Mouse (Mus musculus) cerebellum, adult 11 months (tissue): ENCODE results near the gene Slc7a6.

Source experiments
- DNase-seq: peaks from one replicate; pipeline ENCODE4 v3.0.0; 2022

The Slc7a6 gene

DNA sequence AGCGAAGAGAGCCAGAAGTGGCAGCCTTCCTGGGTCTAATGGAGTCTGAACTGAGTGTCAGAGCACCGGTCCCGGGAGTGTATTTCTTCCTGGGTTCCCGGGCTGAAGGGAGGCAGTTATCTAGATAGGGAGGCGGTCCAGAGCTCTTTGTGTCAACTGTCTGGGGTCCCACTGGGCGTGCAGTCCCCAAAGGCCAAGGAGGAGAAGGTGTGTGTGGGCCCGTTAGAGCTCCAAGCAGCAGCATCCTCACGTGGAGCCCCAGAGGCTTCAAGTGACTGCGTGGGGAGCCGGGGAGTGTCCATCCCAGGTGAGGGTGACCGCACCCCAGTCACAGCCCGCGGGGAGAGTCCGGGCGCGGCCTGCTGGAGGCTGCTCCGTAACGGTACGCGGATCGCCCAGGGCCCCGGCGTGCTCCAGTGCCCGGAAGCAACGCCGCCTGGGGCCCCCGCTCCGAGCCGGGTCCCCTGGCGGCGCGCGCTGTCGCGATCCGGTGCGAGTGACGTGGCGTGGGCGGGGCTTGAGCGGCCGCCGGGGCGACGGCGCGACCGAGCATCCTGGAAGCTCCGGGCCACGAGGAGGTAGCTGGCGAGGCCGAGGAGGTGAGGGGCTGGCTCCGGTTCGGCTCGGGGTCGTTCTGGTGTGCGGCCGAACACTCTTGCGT lies at the start of gene Slc7a6:
Slc7a6 (plus strand) TSS at position 502 of the 661 bp plus-strand sequence.
- peak; percentile 83 for DNase-seq

DNA sequence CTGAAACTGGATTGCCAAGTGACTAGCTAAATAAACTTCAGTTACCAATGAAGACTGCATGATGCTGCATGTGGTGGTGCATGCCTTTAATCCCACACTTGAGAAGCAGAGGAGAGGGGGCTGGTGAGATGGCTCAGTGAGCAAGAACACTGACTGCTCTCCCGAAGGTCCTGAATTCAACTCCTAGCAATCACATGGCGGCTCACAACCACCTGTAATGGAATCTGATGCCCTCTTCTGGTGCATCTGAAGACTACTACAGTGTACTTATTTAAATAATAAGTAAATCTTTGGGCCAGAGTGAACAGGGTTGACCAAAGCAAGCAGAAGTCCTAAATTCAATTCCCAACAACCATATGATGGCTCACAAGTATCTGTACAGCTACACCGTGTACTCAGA lies 45.2 kb upstream of the Slc7a6 start:
- no peak for DNase-seq

DNA sequence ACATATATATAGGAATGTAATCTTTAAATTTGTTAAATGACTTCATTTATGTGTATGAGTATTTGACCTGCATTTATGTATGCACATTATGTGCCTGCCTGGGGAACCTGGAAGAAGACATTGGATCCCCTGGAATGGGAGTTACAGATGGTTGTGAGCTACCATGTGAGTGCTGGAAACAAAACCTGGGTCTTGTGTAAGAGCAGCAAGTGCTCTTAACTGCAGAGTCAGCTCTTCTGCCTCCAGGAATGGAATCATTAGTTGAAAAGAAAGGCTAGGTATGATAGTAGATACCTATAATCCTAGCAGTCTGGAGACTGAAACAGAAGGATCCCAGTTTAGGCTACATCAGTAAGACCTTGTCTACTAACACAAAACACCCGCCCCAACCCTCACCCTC lies 42.6 kb upstream of the Slc7a6 start:
- no peak for DNase-seq

DNA sequence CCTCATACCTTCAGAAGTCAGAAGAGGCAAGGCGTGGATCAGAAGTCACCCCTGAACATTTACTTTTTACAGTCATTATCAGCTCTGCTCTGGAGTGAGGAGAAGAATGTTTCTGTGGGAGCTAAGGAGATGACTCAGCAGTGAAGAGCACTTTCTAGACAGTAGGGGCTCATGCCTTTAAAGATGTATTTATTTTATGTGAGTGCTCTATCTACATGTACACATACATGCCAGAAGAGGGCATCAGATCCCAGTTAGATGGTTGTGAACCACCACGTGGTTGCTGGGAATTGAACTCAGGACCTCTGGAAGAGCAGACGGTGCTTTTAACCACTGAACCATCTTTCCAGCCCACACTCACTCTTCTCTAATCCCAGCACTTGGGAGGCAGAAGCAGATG lies 41.6 kb upstream of the Slc7a6 start:
- DNase-seq, result no peak

DNA sequence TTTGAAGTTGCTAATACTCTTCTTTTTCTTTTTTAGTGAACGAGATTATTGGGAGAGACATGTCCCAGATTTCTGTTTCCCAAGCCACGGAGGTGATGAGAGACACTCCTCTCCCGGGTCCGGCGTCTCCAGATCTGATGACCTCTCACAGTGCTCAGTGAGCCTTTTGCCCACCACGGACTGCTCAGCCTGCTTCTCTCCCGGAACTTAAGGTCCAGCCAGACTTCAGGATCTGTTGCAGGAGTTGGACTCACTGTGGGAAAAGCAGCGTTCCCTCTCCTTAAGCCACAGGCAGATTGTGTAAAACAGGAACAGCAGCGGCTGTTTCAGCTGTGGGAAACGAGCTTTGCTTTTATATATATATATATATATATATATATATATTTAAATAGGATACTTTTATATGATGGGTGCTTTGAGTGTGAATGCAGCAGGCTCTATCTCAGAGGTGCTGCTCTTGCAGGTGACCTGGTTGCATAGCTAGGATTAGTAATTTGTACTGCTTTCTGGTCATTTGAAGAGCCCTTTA lies 40.7 kb upstream of the Slc7a6 start:
- no peak for DNase-seq

DNA sequence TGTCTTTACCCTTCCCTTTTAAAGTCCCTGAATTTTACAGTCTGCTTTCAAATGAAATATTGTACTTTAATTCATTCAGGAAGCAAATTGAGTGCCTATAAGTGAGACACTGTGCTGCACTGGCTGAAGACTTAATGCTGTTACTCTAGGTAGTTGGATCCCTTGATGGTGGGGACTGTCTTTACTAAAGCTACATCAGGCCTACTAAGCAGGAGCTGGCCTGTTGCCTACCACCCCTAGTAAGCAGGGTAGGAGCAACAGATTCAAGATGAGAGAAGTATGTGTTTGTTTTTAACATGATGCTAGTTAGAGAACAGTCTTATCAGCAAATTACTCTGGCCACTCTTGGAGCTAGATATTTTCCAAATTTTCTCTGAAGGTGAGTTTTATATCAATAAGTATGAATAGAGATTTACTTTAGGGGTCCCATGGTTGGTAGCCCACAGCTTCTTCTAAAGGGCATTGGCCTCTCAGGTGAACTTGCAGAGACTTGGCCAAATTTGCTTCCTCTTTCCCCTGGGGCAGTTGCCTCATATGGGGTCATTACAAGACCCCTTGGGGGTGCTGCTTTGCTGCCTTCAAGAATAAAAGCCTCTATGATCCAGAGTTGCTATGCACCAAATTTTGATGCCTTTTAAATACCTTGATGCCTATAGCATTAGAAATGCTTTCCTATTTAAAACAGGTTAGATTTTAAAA lies 39.3 kb upstream of the Slc7a6 start:
- DNase-seq, result no peak

DNA sequence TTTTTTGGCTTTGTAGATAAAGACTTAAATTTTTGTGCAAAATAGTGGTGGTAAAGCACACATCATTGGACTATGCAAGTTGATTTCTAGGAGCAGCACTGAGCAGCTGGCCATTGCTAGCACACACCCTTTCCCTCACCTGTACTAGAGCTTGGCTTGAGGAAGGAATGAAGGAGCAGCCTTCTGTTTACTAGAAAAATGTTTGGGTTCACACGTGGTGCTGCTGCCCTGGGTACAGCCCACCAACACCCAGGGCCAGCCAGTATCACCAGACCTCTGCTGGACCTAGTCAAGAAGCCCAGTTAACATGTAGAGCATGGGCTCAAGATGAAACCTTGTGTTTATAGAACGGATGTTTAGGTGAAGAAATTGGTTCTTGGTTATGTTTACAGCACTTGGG lies 38.7 kb upstream of the Slc7a6 start:
- no peak for DNase-seq

DNA sequence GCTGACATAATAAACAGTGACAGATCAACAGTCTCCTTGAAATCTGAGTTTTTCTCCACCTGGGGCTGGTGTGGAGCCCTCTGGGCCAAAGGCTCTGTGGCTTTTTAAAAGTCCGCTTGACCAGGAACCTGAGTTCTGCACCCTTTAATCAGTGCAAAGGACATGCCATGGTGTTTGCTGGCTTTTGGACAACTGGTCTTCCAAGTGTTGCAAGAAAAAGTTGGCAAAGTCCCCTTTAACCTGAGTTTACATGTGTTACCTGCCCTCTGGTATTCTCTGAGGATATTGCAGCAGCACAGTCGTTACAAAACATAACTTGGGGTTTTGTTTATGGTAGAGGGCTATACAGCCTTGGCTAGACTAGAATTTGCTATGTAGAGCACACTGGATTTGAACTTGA lies 38.2 kb upstream of the Slc7a6 start:
- DNase-seq, result no peak

DNA sequence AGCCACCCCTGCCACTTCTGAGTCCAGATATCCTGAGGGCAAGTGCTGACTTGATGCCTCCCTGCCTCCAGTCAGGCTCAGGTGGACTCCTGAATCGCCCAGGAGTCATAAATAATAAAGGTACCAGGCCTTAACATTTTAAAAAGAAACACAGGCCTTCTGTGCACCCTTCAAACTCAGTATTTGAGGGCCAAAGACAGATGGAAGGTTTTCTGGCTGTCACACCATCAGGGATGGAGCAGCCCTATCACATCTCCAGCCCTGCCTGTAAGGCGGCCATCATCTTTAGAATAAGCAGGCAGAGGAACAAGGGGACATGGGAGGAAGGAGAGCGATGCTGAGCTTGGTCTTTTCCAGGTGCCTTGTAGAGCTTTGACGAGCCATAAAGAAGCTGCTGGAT lies 37.6 kb upstream of the Slc7a6 start:
- no peak for DNase-seq

DNA sequence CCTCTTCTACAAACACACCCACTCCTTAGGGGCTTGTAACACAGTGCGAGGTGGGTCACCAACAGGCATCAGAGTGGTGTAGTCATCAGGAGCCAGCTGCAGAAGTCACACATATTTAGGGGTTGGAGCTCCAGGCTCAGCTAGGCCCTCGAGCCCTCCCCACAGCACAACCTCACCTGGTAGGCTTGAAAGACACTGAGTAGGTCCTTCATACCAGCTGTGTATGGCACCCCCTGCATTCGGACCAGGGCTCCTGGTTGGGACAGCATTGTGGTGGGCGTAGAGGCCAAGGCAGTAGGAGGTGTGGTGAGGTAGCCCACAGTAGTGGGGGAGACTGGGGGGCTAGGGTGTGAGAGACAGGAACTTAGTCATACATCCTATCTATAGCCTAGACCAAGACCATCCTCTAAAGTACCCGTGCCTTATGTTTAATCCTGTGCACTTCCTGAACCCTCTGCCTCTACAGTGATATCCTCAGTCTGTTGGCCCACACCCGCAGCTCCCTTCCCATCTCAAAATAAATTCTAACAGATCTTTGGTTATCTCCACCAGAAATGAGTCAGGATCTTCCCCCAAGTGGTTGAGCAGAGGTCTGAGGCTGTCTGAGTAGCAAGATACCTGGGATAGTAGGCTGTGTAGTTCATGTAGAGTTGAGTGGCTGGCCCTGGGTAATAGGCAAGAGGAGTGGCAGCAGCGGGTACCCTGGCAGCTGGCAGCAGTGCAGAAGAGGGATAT lies 37.0 kb upstream of the Slc7a6 start:
- DNase-seq, result no peak

DNA sequence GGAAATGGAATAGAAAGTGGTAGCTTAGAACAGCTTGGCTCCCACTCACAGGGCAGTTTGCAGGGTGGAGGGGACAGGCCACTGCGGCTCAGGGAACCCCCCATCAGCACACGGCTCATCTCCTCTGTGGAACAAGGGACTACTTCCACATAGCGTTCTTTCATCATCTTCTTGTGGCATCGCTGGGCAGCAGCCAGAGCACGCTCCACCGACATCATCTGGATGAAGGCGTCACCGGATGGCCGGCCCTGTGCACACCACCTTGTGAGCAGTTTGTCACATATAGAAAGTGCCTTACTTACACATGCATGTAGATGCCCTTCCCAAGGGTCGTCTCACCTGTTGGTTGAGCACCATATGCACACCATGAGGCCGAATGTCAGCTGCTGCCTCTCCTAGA lies 36.3 kb upstream of the Slc7a6 start:
- DNase-seq, result no peak

DNA sequence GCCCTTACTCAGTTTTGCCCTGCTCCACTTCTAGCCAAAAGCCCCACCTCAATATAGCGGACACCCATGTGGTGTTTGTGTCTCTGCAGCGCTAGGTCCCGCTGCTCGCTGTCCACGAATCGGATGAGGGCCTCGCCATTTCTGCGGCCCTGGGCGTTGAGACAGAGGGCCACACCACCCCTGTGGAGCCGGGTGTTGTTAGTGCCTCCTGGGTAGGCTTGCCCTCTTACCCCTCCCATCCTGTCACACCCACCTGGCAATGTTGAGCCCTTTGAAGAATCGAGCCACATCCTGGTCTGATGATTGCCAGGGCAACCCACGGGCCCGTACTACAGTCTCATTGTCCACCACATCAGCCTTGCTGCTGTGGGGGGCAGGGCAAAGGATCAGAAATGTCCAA lies 35.1 kb upstream of the Slc7a6 start:
- DNase-seq, result no peak

DNA sequence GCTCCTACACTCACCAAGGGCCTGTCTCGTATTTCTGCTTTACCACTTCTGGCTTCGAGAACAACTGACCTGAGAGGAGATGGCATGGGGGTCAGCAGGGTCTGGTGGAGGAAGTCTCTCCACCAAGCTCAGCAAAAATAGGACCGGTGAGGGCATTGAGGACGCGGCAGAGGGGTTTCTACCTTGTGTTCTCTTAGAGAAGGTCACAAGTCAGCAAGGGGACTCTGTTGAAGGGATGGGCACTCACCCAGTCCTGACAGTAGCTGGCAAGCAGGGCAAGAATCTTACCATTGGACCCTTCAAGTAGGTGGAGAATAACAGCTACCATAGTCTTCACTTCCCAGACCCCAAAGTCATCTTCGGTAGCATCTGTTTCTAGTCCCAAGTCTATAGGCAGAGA lies 34.7 kb upstream of the Slc7a6 start:
- no peak for DNase-seq

DNA sequence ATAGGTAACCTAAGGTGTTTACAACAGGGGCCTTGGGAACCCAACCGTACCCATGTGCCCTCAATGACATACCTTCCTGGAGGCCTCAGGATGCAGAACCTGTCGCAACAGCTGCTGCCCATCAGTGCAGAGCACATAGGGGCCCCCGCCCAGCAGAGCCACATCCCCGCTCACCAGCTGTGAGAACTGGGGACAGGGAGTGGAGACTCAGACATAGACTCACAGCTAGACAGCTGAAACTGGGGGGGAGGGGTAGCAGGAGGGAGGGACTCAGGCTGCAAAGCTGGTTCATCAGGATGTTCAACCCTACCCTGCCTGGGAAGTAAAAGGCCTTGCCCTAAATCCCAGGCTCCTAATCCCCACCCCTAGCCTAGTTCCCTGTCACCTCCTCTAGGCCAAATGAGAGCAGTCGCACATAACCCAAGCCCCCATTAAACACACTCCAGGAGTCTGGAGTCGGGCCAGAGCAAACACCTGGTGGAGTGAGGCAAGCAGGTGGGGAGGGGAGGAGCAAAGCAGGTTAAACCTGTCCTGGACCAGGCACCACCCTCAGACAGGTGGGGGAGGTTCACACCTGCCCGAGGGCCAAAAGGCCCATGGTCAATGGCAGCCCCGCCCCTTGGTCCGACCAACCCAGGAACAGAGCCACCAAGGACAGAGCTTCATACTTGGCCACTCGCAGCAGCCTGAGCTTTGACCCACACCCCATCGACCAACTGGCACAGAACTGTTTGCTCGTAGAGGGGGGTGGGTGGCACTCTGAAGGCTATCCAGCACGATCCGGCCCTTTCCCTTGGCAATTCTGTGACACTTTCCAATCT lies 33.7 kb upstream of the Slc7a6 start:
- no peak for DNase-seq

DNA sequence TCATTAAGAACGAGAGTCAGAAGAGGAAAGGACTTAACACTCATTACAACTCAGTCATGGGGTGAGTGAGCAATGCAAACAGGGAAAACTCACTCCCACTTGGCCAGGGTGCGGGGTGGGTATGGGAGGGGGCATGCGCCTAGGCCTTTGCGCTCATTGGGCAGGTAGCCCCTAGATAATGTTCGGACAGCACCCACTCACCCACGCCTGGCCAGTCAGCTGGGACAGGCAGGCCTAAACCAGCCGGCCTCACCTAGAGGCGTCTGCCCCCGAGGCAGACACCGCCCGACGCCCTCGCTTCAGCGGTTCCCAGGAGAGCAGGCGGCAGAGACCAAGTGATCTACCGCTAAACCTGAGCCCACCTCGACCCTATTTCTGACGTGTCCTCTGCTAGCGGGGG lies 33.0 kb upstream of the Slc7a6 start:
- DNase-seq, result no peak

DNA sequence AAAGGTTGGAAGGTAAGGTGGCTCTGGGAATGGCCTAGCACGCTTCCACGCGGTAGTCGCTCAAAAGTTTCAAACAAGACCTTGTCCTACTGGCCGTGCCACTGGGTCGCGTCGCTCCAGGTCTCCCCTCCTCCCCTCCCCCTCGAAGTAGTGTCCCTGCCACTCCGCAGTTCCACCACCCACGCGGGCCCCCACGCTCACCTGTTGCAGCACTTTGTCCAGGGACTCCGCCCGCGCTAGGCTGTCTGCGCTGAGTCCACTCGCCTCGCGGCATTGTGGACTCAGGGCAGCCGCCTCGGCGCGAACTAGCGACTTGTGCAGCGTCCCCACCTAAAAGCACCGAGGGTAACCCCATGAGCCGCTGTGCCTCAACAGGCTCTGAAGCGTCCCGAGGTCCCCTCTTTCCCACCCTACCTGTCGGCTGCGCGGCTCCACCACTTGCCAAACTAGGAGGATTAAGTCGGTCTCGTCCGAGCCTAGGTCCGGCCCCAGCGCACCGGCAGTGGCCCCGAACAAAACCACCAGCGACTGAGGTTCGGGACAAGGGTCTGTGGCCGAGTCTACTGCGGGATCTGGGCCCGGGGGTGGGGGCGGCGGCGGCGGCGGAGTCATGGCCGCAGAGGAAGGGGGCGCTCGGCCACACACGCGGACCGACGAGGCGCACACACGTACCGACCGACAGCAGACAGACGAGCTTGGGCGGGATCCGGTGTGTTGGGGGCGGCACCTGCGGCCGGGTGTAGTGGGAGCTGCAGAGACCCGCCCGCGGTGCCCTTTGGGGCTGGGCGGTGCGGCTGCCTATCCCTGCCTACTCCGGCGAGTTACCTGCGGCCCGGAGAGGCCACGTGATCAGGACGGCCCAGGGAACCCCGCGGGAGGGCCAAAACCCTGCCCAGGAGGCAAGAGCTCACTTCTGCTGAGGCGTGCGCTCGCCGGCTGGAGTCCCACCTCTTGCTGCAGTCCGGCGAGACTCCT lies 32.2 kb upstream of the Slc7a6 start, which contains the start of gene Esrp2:
Esrp2 (minus strand) TSS at position 819 of the 975 bp plus-strand sequence.
- no peak for DNase-seq

DNA sequence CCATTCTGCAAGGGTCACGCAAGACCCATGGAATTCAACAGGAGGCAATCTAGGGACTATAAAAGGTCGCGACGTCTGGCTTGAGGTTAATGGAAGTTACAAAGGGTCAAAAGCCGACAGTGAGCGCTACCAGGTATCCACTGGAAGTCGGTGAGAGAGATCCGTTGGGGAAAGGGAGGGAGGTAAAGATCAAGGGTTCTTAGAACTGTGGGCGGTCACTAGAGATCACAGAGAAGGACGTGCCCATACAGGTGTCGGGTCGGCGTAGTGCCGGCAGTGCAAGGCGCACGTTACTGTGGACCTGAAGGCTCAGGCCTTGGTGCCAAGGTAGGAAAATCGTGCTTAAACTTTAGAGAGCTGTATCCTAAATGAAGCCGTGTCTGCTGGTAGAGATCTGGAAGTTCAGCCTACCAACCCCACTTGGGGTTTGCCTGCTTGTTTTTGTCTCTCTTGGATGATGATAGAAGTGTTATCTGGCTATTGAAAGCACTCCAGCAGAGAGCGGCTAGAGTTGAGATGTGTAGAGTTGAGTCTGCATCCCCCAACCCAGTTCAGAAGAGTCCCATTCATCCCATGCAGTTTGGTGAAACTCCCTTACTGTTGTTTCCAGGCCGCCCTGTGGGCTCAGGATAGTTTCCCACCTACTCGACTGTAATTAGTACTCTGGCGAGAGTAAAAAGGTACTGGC lies 31.3 kb upstream of the Slc7a6 start:
- DNase-seq, result no peak

DNA sequence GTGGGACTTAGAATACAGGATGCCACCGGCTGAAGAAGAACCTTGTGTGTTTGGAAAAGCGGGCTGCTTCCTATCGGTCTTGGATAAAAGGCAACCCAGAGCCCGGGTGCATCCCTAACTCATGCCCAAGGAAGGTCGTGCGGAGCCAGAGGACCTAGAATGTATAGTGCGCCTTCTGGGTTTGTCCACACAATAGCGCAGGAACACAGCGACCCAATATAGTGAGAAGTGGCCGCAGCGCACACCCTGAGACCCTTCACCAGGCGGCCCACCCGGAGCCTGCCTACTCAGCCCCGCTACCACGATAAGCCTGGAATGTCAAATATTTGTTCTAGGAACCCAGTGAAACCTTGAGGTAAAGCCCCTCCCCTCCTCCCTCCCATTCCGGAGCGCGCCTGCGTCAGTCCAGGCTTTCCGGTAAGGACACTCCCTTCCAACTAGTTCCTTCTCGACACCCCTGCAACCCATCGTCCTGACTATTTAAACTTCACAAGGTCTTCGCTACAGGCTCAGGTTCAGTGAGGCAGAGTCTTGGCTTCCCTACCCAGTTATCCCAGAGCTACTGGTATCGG lies 30.7 kb upstream of the Slc7a6 start:
- no peak for DNase-seq

DNA sequence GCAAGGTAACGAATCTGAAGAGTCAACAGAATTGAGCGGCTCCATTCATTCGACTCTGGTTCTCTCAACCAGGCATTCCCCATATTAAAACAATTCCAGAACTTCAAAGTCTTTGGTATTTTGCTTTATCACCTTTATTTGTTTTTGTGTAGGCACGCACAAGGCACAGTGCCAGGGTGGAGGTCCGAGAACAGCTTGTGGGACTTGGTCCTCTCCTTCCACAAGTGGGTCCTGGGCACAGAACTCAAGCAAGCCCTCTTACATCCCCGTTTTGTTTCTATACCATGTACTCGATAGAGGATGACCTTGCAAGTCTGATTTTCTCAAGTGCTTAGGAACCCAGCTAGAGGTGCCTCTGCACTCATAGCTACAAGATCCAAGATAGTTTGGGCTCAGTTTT lies 30.0 kb upstream of the Slc7a6 start:
- DNase-seq, result no peak

DNA sequence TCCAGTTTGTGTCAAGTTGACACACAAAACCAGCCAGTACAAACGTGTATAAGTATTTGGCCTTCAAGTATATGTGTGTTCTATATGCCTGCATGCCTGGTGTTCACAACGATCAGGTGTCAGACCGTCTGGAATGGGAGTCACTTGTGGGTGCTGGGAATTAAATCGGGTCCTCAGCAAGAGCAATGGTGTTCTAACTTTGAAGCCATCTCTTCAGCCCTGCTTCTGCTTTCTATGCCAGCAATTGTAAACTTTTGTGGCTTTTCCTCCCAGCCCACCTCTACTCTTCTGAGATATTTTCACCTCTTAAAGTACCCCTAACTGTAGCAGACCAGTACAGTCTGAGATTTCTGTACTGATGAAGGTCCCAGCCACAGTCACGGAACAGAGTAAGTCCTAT lies 28.5 kb upstream of the Slc7a6 start:
- no peak for DNase-seq

DNA sequence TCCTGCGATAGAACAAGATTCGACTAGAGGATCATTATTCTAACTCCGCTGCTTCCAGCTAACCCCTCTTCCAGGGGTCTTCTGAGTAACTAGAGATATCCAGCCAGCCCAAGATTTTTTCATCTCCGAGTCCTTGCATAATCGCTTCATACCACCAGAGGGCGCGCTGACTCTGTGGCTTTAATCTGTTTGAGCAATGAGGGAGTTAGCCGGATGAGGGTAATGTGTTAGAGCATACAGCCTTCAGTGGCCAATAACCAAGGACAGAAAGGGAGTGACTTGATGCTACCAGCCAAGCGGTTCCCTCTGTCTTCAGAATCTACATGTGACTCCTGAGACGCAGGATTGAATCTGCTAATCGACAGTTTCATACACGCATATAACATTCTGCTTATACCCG lies 27.9 kb upstream of the Slc7a6 start:
- DNase-seq, result peak; percentile 70
